ENCODE assay signal across 8 mouse cellular contexts in genomic region chr7:109719286-109719685, GRCm38 (mm10). TPM values are rescaled to one million over a fixed set of nuclear protein-coding genes. Genes with fewer than 3 reads are reported as not detected.
DNase-seq lines count a peak whose midpoint lies in the region.

No protein-coding gene starts in this region.

- peak; percentile 48 for DNase-seq in adrenal gland, postnatal 14 days
- no peak for DNase-seq in adrenal gland, postnatal 4 days (ENCODE audit: low spot score in 2 of 2)
- DNase-seq in kidney, postnatal 14 days, result peak; percentile 59
- no peak for DNase-seq in kidney, adult 18-20 months
- peak; percentile 76 for DNase-seq in 3T3-L1 (ENCODE audit: low read depth, low spot score)
- peak; percentile 74 for DNase-seq in embryo, embryonic 10.5 days (ENCODE audit: low spot score)
- peak; percentile 77 for DNase-seq in lung, postnatal 36 days
- DNase-seq in ovary, postnatal 36 days (ENCODE audit: low spot score), result no peak

RNA-seq across cellular contexts. Expression of gene BC051019, which starts 4.4 kb away (rescaled TPM):
- not detected in 2 replicates for total RNA-seq in adrenal gland, postnatal 14 days (2021)
- total RNA-seq in adrenal gland, postnatal 4 days (2021), result not detected

RNA-seq across cellular contexts. Expression of gene Ascl3, which starts 12.2 kb away (rescaled TPM):
- total RNA-seq in adrenal gland, postnatal 14 days (2021), result not detected in 2 replicates
- total RNA-seq in adrenal gland, postnatal 4 days (2021), result not detected

RNA-seq across cellular contexts. Expression of gene Akip1, which starts 15.8 kb away (rescaled TPM):
- total RNA-seq in adrenal gland, postnatal 14 days (2021), result 32.2 and 33.6 TPM in 2 replicates
- total RNA-seq in adrenal gland, postnatal 4 days (2021), result 10 to 100 TPM; 33.3 to 34.0 TPM

RNA-seq across cellular contexts. Expression of gene St5, which starts 15.9 kb away (rescaled TPM):
- total RNA-seq in adrenal gland, postnatal 14 days (2021), result 44.0 and 49.4 TPM in 2 replicates
- 10 to 100 TPM; 54.1 to 57.6 TPM for total RNA-seq in adrenal gland, postnatal 4 days (2021)

RNA-seq across cellular contexts. Expression of gene Tmem9b, which starts 33.4 kb away (rescaled TPM):
- total RNA-seq in adrenal gland, postnatal 14 days (2021), result 36.6 and 42.0 TPM in 2 replicates
- 10 to 100 TPM; 34.8 to 36.9 TPM for total RNA-seq in adrenal gland, postnatal 4 days (2021)

Comparison
In these comparisons a context has a peak if more than half of its experiments do, and no peak if none do; other contexts are left out.
1. DNase-seq: peak in adrenal gland, postnatal 14 days (single experiment), kidney, postnatal 14 days (single experiment), 3T3-L1 (single experiment), embryo, embryonic 10.5 days (single experiment) and lung, postnatal 36 days (single experiment); none in adrenal gland, postnatal 4 days (0 of 2), kidney, adult 18-20 months (single experiment) and ovary, postnatal 36 days (single experiment).